Mouse (Mus musculus): ENCODE measurements around the gene Ciao1. TPM values are rescaled to one million over a fixed set of nuclear protein-coding genes. Genes with fewer than 3 reads are reported as not detected.
"Not testable (repeated sequence)": the region's sequence is repeated elsewhere in the genome, so short reads cannot be mapped to it uniquely, and the experiment has no call there.

Gene Ciao1
- total RNA-seq, 2 experiments from 2014 or later, result 80.7 to 84.2 TPM

GRCm38 (mm10) chr2:127251457-127251856, 3.8 kb upstream of the Ciao1 start:
- DNase-seq (ENCODE audit: low spot score in 2 of 2), result no peak

GRCm38 (mm10) chr2:127250291-127251008, 2.8 kb upstream of the Ciao1 start:
- DNase-seq (ENCODE audit: low spot score in 2 of 2), result no peak

- DNase-seq (ENCODE audit: low spot score in 2 of 2), result peak; percentile 26 to 37
Observed at GRCm38 (mm10) chr2:127248334-127249004, 853 bp upstream of the Ciao1 start.

- no peak for DNase-seq (ENCODE audit: low spot score in 2 of 2)
Observed at GRCm38 (mm10) chr2:127240065-127240464, 7.6 kb downstream of the Ciao1 start.

GRCm38 (mm10) chr2:127237897-127238610, 9.6 kb downstream of the Ciao1 start:
- DNase-seq (ENCODE audit: low spot score in 2 of 2), result no peak

- no peak for DNase-seq (ENCODE audit: low spot score in 2 of 2)
Observed at GRCm38 (mm10) chr2:127225261-127225660, 22.4 kb downstream of the Ciao1 start.

GRCm38 (mm10) chr2:127217746-127218145, 29.9 kb downstream of the Ciao1 start:
- no peak for DNase-seq (ENCODE audit: low spot score in 2 of 2)

- DNase-seq (ENCODE audit: low spot score in 2 of 2), result no peak
Observed at GRCm38 (mm10) chr2:127210701-127211100, 36.9 kb downstream of the Ciao1 start.

GRCm38 (mm10) chr2:127208452-127208769, 39.2 kb downstream of the Ciao1 start:
- no peak for DNase-seq (ENCODE audit: low spot score in 2 of 2)

GRCm38 (mm10) chr2:127207547-127208451, 39.8 kb downstream of the Ciao1 start, which contains the start of the genes 1810024B03Rik and Snrnp200:
Gene 1810024B03Rik (minus strand): TSS chr2:127208280.
Gene Snrnp200 (plus strand): TSS chr2:127208386.
- peak; percentile 91 to 95 for DNase-seq (ENCODE audit: low spot score in 2 of 2)

GRCm38 (mm10) chr2:127206916-127207315, 40.7 kb downstream of the Ciao1 start:
- no peak for DNase-seq (ENCODE audit: low spot score in 2 of 2)

GRCm38 (mm10) chr2:127205936-127206335, 41.7 kb downstream of the Ciao1 start:
- not testable (repeated sequence) for DNase-seq (ENCODE audit: low spot score in 2 of 2)

- DNase-seq (ENCODE audit: low spot score in 2 of 2), result peak; percentile 58 to 65
Observed at GRCm38 (mm10) chr2:127204932-127205331, 42.7 kb downstream of the Ciao1 start.

Other genes with a start within 250 kb of the Ciao1 start
- 10 to 100 TPM; 11.3 to 11.4 TPM for gene Ap4e1, start 239.1 kb downstream of the Ciao1 start, total RNA-seq (2021)
- 10 to 100 TPM; 28.3 to 29.1 TPM for gene Blvra, start 177.2 kb downstream of the Ciao1 start, total RNA-seq (2021)
- gene Ncaph, start 113.9 kb downstream of the Ciao1 start, total RNA-seq (2021), result 1 to 10 TPM in 1 of 2 experiments, under 1 TPM in 1; 0.91 to 1.0 TPM
- gene Itpripl1, start 104.4 kb downstream of the Ciao1 start, total RNA-seq (2021), result 1 to 10 TPM; 2.1 to 3.4 TPM
- gene 1810024B03Rik, start 39.5 kb downstream of the Ciao1 start, total RNA-seq (2021), result under 1 TPM; 0.49 to 0.53 TPM
- 10 to 100 TPM; 88.7 to 89.3 TPM for gene Snrnp200, start 39.4 kb downstream of the Ciao1 start, total RNA-seq (2021)
- gene Tmem127, start 92 bp upstream of the Ciao1 start, total RNA-seq (2021), result 10 to 100 TPM; 78.9 to 88.5 TPM
- 100 to 1,000 TPM; 100 to 104 TPM for gene Stard7, start 22.4 kb upstream of the Ciao1 start, total RNA-seq (2021)
- gene Dusp2, start 88.3 kb upstream of the Ciao1 start, total RNA-seq (2021), result 1 to 10 TPM; 2.1 to 2.6 TPM
- gene Astl, start 90.8 kb upstream of the Ciao1 start, total RNA-seq (2021), result not detected
- gene Adra2b, start 115.4 kb upstream of the Ciao1 start, total RNA-seq (2021), result 1 to 10 TPM in 1 of 2 experiments, under 1 TPM in 1; 0.60 to 1.0 TPM
- under 1 TPM; 0.30 to 0.49 TPM for gene Gpat2, start 177.4 kb upstream of the Ciao1 start, total RNA-seq (2021)
- 10 to 100 TPM; 18.3 to 19.4 TPM for gene Fahd2a, start 196.7 kb upstream of the Ciao1 start, total RNA-seq (2021)

All from left cerebral cortex, adult 18-20 months (tissue).